Mouse (Mus musculus) liver, embryonic 14.5 days (tissue): ENCODE data around the gene Gse1.

Experiments used
- CTCF ChIP-seq: IDR thresholded peaks from 2 replicates; pipeline ENCODE4 v1.5.1; 2016; ENCODE audit warnings: antibody characterized with exemption, low read depth, control low read depth
- EP300 ChIP-seq: IDR thresholded peaks from 2 replicates; pipeline ENCODE4 v1.6.1; 2016; ENCODE audit warnings: antibody characterized with exemption, low read depth

DNA sequence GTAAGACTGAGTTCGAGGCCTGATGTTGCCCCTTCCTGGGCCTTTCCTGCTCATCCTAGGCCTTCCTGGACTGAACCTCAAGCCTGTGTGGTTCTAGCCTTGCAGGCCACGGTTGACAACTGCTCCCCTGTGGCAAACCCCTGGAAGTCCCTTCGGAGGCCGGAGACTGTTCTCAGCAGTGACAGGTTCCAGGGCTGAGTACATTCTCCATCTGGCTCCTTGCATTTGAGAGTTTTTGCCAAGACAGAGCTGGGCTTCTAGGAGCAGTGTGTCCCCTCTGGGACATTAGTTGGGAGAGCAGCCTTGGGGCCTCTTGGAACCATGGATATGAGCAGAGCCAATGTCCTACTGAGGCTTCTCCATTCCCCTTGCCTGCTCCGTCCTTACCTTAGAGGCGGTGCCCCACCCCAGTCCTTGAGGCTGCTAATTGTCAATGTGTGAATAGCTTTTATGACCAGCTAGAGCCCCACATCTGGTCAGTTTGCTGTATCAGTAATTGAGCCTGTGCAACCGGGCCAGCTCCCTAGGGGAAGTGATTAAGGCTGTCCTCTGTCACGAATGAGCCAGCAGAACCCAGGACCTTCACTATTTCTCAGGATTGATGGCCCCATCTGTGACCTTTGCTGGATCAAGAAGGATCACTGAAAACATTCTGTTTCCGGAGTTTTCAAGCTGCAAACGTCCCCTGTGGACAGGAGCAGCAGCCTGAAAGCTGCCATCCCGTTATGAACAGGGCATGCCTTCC is 289.6 kb downstream of the Gse1 start:
- TF ChIP-seq CTCF (no peak), EP300 (no peak)
